Mouse (Mus musculus) kidney, embryonic 16.5 days (tissue): Measurements from ENCODE around the gene Stau1. TPM values are rescaled to one million over a fixed set of nuclear protein-coding genes. Genes with fewer than 3 reads are reported as not detected.
A peak's percentile ranks its signal among the peaks of the same experiment; 100 is the strongest.

ENCODE experiments used
- ATAC-seq: fragments of 200-750 bp; cut with Nextera tagmentation; 2 replicates; pipeline ENCODE4 v1.8.0; 2017; ENCODE audit warnings: moderate TSS enrichment; ENCODE audit not compliant: low FRiP score, low TSS enrichment
- H3K27ac ChIP-seq: fragments of 300-500 bp; sonication (generic); 2 replicates; pipeline ENCODE4 v1.5.1; 2014; ENCODE audit warnings: low read length
- H3K27me3 ChIP-seq: fragments of 300-500 bp; sonication (generic); 2 replicates; pipeline ENCODE4 v1.6.1; 2014; ENCODE audit warnings: low read length, control low read depth, mixed read lengths; ENCODE audit not compliant: insufficient read depth
- H3K36me3 ChIP-seq: fragments of 300-500 bp; sonication (generic); 2 replicates; pipeline ENCODE4 v1.6.1; 2014; ENCODE audit warnings: low read length, control low read depth, mixed read lengths; ENCODE audit not compliant: insufficient read depth
- H3K4me1 ChIP-seq: fragments of 300-500 bp; sonication (generic); 2 replicates; pipeline ENCODE4 v1.6.1; 2014; ENCODE audit warnings: low read length, control low read depth, mixed read lengths; ENCODE audit not compliant: insufficient read depth
- H3K4me2 ChIP-seq: fragments of 300-500 bp; sonication (generic); replicated peaks from 2 replicates; pipeline ENCODE4 v1.6.1; 2014; ENCODE audit warnings: low read depth, low read length
- H3K4me3 ChIP-seq: fragments of 300-500 bp; sonication (generic); 2 replicates; pipeline ENCODE4 v1.5.1; 2014; ENCODE audit warnings: mild to moderate bottlenecking, low read length
- H3K9ac ChIP-seq: fragments of 300-500 bp; sonication (generic); replicated peaks from 2 replicates; pipeline ENCODE4 v1.6.1; 2014; ENCODE audit warnings: low read length
- H3K9me3 ChIP-seq: fragments of 300-500 bp; sonication (generic); 2 replicates; pipeline ENCODE4 v1.6.1; 2016; ENCODE audit warnings: low read length, control low read depth
- WGBS: fragments of 180-500 bp; shearing (Covaris S2); extraction: QIAGEN DNeasy Blood & Tissue Kit; methylation state at CpG from one replicate; pipeline ENCODE4 v1.1.7; 2014; 5-methylcytosine and 5-hydroxymethylcytosine counted together
- polyA plus RNA-seq: library from polyadenylated mRNA; unstranded; fragments of >200 nt; fragmentation: Nextera tagmentation; extraction: Ambion mirVana; gene quantifications from 2 replicates; pipeline ENCODE4 v1.2.1, GENCODE M21; 2015

Stau1 gene
- polyA plus RNA-seq, 1 experiment from 2014 or later: 92.0 TPM

- Histone ChIP-seq H3K4me2 (peak overlapping the region; percentile 75), H3K9ac (peak overlapping the region; percentile 98), H3K4me3 (peak overlapping the region; percentile 96), H3K27ac (peak overlapping the region; percentile 96), H3K27me3 (no peaks in the 10 kb centered on the region), H3K9me3 (no peaks in the 10 kb centered on the region), H3K4me1 (peaks cover 41% of the 10 kb centered on the region), H3K36me3 (no peaks in the 10 kb centered on the region)
- ATAC-seq: peak; percentile 3; the same call in 1 of the 2 replicates
- WGBS: 1% methylated on average over 28 of the region's 28 CpGs
Measured at GRCm38 (mm10) chr2:166995021-166995795, 891 bp downstream of the Stau1 start.

GRCm38 (mm10) chr2:166991945-166992344 is 4.2 kb downstream of the Stau1 start:
- no peak overlapping the region for H3K4me2 ChIP-seq
- no peaks in the 10 kb centered on the region for H3K27me3 ChIP-seq
- no peak overlapping the region for H3K4me3 ChIP-seq
- H3K9ac ChIP-seq: no peak overlapping the region
- H3K4me1 ChIP-seq: peaks cover 45% of the 10 kb centered on the region
- H3K27ac ChIP-seq: no peak overlapping the region
- no peaks in the 10 kb centered on the region for H3K9me3 ChIP-seq
- no peaks in the 10 kb centered on the region for H3K36me3 ChIP-seq
- ATAC-seq: no peak

- Histone ChIP-seq H3K9me3 (no peaks in the 10 kb centered on the region), H3K4me2 (no peak overlapping the region), H3K9ac (no peak overlapping the region), H3K36me3 (no peaks in the 10 kb centered on the region), H3K4me3 (no peak overlapping the region), H3K4me1 (peaks cover 41% of the 10 kb centered on the region), H3K27ac (no peak overlapping the region), H3K27me3 (no peaks in the 10 kb centered on the region)
- no peak for ATAC-seq
- WGBS: 78% methylated on average over 7 of the region's 7 CpGs
Measured at GRCm38 (mm10) chr2:166990861-166991260, 5.2 kb downstream of the Stau1 start.

GRCm38 (mm10) chr2:166983351-166983894 is 12.7 kb downstream of the Stau1 start:
- no peak overlapping the region for H3K27ac ChIP-seq

GRCm38 (mm10) chr2:166980161-166980560 is 15.9 kb downstream of the Stau1 start:
- Histone ChIP-seq H3K4me2 (no peak overlapping the region), H3K4me1 (peaks cover 15% of the 10 kb centered on the region; the same call in 1 of the 2 replicates), H3K27me3 (no peaks in the 10 kb centered on the region), H3K9ac (no peak overlapping the region), H3K4me3 (no peak overlapping the region), H3K27ac (no peak overlapping the region), H3K9me3 (no peaks in the 10 kb centered on the region), H3K36me3 (no peaks in the 10 kb centered on the region)
- 80% methylated on average over 2 of the region's 2 CpGs for WGBS
- no peak for ATAC-seq

More at GRCm38 (mm10) chr2:166983351-166983894, 12.7 kb downstream of the Stau1 start:
- no peaks in the 10 kb centered on the region for H3K4me1 ChIP-seq
- H3K9me3 ChIP-seq: no peaks in the 10 kb centered on the region
- H3K9ac ChIP-seq: no peak overlapping the region
- H3K4me2 ChIP-seq: no peak overlapping the region
- 77% methylated on average over 4 of the region's 4 CpGs for WGBS
- H3K4me3 ChIP-seq: no peak overlapping the region
- no peaks in the 10 kb centered on the region for H3K36me3 ChIP-seq
- no peak for ATAC-seq
- H3K27me3 ChIP-seq: no peaks in the 10 kb centered on the region

GRCm38 (mm10) chr2:166977490-166977889 is 18.6 kb downstream of the Stau1 start:
- Histone ChIP-seq H3K27me3 (no peaks in the 10 kb centered on the region), H3K36me3 (no peaks in the 10 kb centered on the region), H3K4me2 (no peak overlapping the region), H3K4me3 (no peak overlapping the region), H3K27ac (no peak overlapping the region), H3K9me3 (no peaks in the 10 kb centered on the region), H3K4me1 (peaks cover 18% of the 10 kb centered on the region; the same call in 1 of the 2 replicates), H3K9ac (no peak overlapping the region)
- ATAC-seq: no peak
- WGBS: 70% methylated on average over 3 of the region's 3 CpGs

GRCm38 (mm10) chr2:166976356-166976755 is 19.7 kb downstream of the Stau1 start:
- H3K9me3 ChIP-seq: no peaks in the 10 kb centered on the region
- H3K4me2 ChIP-seq: no peak overlapping the region
- no peak overlapping the region for H3K9ac ChIP-seq
- no peaks in the 10 kb centered on the region for H3K36me3 ChIP-seq
- peaks cover 18% of the 10 kb centered on the region; the same call in 1 of the 2 replicates for H3K4me1 ChIP-seq
- no peak overlapping the region for H3K27ac ChIP-seq
- H3K4me3 ChIP-seq: no peak overlapping the region
- 75% methylated on average over 3 of the region's 3 CpGs for WGBS
- no peaks in the 10 kb centered on the region for H3K27me3 ChIP-seq
- no peak for ATAC-seq

- WGBS: 81% methylated on average over 6 of the region's 6 CpGs
- H3K9ac ChIP-seq: no peak overlapping the region
- no peaks in the 10 kb centered on the region for H3K27me3 ChIP-seq
- no peak overlapping the region for H3K4me3 ChIP-seq
- H3K4me1 ChIP-seq: peaks cover 18% of the 10 kb centered on the region; the same call in 1 of the 2 replicates
- no peak for ATAC-seq
- H3K27ac ChIP-seq: 0 out of 2 replicates have a peak overlapping the region, but pooled peaks have one; percentile 17
- no peak overlapping the region for H3K4me2 ChIP-seq
- H3K36me3 ChIP-seq: no peaks in the 10 kb centered on the region
- H3K9me3 ChIP-seq: no peaks in the 10 kb centered on the region
Measured at GRCm38 (mm10) chr2:166974177-166974872, 21.8 kb downstream of the Stau1 start.

GRCm38 (mm10) chr2:166973153-166973552 is 22.9 kb downstream of the Stau1 start:
- no peaks in the 10 kb centered on the region for H3K27me3 ChIP-seq
- no peak overlapping the region for H3K9ac ChIP-seq
- H3K4me3 ChIP-seq: no peak overlapping the region
- peaks cover 18% of the 10 kb centered on the region; the same call in 1 of the 2 replicates for H3K4me1 ChIP-seq
- H3K27ac ChIP-seq: no peak overlapping the region
- no peaks in the 10 kb centered on the region for H3K36me3 ChIP-seq
- WGBS: 46% methylated on average over 1 of the region's 1 CpGs
- ATAC-seq: no peak
- H3K9me3 ChIP-seq: no peaks in the 10 kb centered on the region
- H3K4me2 ChIP-seq: no peak overlapping the region
